Mouse (Mus musculus) lung, adult 2 months (tissue): ENCODE measurements around the gene Trh. TPM values are rescaled to one million over a fixed set of nuclear protein-coding genes. Genes with fewer than 3 reads are reported as not detected.

Source experiments
- DNase-seq: peaks from one replicate; pipeline ENCODE4 v3.0.0; 2022
- H3K4me1 ChIP-seq: fragments of 200-500 bp; 2 replicates; pipeline ENCODE4 v1.6.1; 2011; ENCODE audit warnings: low read length; ENCODE audit not compliant: control insufficient read depth, insufficient read depth
- H3K4me3 ChIP-seq: fragments of 200-500 bp; replicated peaks from 2 replicates; pipeline ENCODE3; 2011; ENCODE audit warnings: low read depth, mild to moderate bottlenecking, control low read depth, low read length; ENCODE audit errors: extremely low read depth
- CTCF ChIP-seq: fragments of 200-500 bp; IDR thresholded peaks from 2 replicates; pipeline ENCODE4 v1.5.1; 2011; ENCODE audit warnings: mild to moderate bottlenecking, low read length, control low read depth; ENCODE audit not compliant: insufficient read depth
- POLR2A ChIP-seq: fragments of 200-500 bp; IDR thresholded peaks from 2 replicates; pipeline ENCODE4 v1.6.1; 2011; ENCODE audit warnings: low read depth, mild to moderate bottlenecking, control low read depth, low read length, borderline replicate concordance; ENCODE audit errors: extremely low read depth
- WGBS: fragments of 180-500 bp; shearing (Covaris S2); methylation state at CpG from one replicate; pipeline ENCODE4 v1.1.7; 2018; 5-methylcytosine and 5-hydroxymethylcytosine counted together
- polyA plus RNA-seq: library from polyadenylated mRNA; depleted of rRNA; stranded (reverse); fragments of >200 nt; gene quantifications from 2 replicates; pipeline ENCODE4 v1.2.3, GENCODE M21; 2012; rRNA removed

Gene Trh
- polyA plus RNA-seq, 1 experiment: not detected

DNA sequence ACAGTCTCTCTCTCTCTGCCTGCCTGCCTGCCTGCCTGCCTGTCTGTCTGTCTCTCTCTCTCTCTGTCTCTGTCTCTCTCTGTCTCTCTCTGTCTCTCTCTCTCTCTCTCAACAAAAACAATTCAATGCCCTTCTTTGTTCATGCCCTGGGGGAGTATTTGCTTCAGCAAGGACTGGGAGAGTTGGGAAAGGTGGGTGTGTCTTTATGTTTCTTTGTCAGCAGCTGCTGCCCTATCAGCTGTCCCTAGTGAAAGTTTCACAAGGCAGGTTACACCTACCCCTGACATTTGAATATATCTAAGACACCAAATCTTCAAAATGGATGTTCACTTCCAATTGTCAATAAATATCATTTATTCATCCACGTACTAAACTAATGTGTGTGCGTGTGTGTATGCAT is 14.9 kb downstream of the Trh start:
- WGBS: 81% methylated on average over 2 of the region's 2 CpGs
- no peak for DNase-seq
- TF ChIP-seq CTCF (no peak), POLR2A (no peak)
- H3K4me3 ChIP-seq: no peak overlapping the region
- H3K4me1 ChIP-seq: no peaks in the 10 kb centered on the region

DNA sequence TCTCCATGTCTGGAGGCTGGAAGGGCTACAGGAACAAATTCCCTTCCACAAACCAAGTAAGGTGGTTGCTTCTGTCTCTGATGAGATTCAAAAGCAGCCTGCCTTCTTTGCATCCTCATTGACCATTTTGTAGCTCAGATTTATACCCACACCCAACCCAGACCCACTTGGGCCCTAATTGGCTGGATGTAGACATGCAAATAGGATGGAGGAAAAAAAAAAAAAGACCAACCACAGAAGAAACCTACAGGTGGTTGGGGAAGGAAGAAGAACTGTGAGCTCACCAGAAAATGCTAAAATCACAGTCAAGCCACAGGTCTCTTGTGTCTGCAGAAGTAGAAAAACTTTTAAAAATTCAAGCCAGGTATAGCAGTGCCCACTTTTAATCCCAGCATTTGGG is 15.3 kb downstream of the Trh start:
- H3K4me3 ChIP-seq: no peak overlapping the region
- TF ChIP-seq POLR2A (no peak), CTCF (no peak)
- no peak for DNase-seq
- no peaks in the 10 kb centered on the region for H3K4me1 ChIP-seq

DNA sequence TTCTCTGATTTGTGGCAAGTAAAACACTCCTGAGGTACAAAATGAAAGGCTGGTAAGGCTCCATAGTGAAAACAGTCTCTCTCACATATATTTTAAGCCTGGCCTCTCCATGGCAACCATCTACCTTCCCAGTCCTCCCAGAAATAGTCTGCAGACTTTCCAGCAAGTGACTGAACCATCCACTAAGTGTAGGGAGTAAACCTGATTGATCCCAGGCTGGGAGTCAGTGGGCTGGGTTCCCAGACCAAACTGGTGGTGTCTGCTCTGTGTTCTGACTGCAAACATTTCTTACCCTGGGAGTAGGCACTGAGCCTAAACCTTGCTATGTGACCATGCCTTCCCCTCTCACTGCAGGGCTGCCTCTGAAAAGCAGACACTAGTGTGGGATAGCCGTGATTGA is 19.5 kb downstream of the Trh start:
- WGBS: 71% methylated on average over 1 of the region's 1 CpGs
- no peak overlapping the region for H3K4me3 ChIP-seq
- DNase-seq: no peak
- H3K4me1 ChIP-seq: no peaks in the 10 kb centered on the region
- TF ChIP-seq CTCF (no peak), POLR2A (no peak)

DNA sequence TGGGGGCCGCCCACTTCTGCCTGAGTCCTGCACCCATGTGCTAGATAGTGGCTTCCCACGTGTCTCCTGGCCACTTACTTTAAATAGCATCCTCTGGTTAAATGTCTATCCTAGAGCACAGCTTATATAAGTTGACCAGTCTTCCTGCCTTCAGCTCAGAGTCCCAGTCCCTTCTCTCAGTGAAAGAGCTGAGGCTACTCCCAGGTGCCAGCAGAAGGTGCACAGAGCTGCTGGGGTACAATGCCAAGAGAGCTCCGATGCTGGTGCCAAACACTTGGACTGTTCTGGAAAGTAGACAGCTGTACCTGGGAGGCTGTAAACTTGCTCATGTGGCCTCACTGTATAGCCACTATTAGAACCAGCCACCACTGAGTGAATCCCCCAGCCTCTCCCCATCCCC is 22.4 kb downstream of the Trh start:
- 74% methylated on average over 3 of the region's 3 CpGs for WGBS
- Histone ChIP-seq H3K4me3 (no peak overlapping the region), H3K4me1 (no peaks in the 10 kb centered on the region)
- no peak for TF ChIP-seq CTCF
- TF ChIP-seq POLR2A: no peak
- DNase-seq: no peak

DNA sequence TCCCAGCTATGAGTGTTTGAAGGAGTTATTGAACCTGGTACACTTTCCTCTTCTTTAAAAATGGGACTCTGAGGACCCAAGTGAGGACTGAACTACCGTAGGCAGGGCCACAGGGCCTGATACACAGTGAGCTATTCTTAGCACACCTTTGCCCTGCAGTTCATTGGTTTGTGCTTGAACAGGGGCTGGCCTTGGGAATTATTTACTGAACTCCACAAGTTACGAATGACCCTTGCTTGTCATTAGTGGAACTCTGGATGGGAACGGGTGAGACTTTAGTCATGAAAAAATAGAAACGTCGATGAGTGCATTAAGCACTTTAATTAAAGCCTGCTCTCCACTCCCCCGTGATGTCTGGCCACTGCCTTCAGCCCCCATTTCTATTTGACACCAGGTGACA is 22.8 kb downstream of the Trh start:
- no peak for DNase-seq
- 68% methylated on average over 6 of the region's 6 CpGs for WGBS
- H3K4me3 ChIP-seq: no peak overlapping the region
- TF ChIP-seq CTCF (no peak), POLR2A (no peak)
- no peaks in the 10 kb centered on the region for H3K4me1 ChIP-seq

DNA sequence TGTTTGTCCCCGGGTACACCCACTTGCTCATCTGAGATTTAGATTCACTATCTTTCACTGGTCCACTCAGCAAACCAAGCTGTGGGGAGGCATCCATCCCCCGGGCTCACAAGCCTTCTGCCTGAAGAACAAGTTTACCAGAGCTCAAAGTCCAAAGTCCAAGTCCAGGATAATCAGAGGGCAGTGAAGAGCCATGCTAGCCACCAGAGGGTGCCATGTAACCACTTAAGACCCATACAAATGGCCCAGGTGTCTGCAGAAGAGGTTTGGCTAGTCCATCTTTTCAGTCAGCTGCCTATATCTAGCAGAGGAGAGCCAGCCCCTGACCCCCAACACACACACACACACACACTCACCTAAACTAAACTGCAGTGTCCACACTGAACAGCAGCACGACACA is 25.0 kb downstream of the Trh start:
- Histone ChIP-seq H3K4me1 (no peaks in the 10 kb centered on the region), H3K4me3 (no peak overlapping the region)
- TF ChIP-seq CTCF: no peak
- no peak for TF ChIP-seq POLR2A
- DNase-seq: no peak
- 42% methylated on average over 3 of the region's 3 CpGs for whole genome bisulfite sequencing

DNA sequence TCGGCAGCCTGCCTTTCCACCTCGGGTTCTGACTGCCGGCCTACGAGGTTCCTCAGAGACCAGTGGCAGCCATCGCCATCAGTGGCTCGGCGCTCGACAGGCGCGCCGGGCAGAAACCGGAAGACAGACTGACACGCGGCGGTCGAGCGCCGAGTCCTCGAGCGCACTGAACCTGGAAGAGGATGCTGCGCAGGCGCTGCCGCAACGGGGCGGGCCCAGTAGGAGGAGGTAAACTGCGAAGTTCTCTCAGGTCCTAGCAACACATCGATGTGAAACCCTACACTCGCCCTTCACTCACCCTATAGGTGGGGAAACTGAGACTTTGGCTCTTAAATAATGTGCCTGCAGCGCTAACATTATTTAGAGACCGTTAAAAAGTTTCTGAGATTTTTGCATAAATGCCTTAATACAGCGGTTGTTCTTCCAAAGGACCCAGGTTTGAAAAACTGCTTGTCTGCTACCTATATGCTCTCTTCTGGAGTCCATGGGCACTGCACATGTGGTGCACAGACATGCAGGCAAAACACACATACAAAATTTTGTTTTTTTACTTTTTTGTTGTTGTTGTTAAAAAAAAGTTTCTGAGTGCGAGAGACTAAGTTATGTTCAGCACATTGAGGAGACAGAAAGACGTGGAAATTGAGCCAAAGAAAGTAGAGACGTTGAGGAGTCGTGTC is 29.5 kb downstream of the Trh start, which contains the start of gene Rbsn:
TSS of gene Rbsn (minus strand) at position 153 of the 677 bp plus-strand sequence.
- TF ChIP-seq POLR2A (peak; percentile 65; the same call in 1 of the 2 replicates), CTCF (no peak)
- WGBS: 9% methylated on average over 35 of the region's 35 CpGs
- Histone ChIP-seq H3K4me3 (peak within 1 kb of the TSS; percentile 91), H3K4me1 (no peaks in the 10 kb centered on the region; the same call in 1 of the 2 replicates)
- DNase-seq: peak; percentile 83

DNA sequence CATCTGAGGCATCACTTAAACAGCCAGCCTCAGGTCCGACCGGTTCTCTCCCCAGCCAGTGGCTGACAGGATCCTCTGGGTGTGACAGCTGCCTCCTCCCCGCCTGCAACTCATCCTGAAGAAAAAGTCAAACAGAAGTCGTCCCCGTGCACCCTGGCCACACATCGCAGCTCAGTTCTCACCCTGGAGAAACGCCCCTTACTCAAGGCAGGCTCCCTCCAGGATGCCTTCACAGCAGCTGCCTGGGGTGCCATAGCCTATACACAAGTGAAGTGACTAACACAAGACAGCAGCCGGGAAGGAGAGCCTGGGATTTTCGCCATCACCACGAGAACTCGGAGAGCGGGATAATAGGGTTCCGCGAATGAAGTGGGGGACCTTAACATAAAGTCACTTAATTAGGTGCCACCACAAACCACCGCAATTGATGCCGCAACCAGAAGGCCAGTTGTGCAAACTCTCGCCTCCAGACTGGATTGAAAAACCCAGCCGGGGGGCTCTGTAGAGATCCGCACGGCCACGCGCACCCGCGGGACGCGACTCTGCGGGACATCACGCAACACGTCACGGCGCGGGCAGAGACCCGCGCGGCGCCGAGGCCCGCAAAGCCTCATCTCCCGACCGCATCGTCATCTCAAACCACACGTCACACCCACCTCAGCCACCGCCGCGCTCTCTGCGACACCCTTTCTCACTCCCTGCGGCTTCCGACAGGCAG is 30.2 kb downstream of the Trh start:
- H3K4me1 ChIP-seq: no peaks in the 10 kb centered on the region; the same call in 1 of the 2 replicates
- TF ChIP-seq CTCF: no peak
- TF ChIP-seq POLR2A: no peak
- peak overlapping the region; percentile 91 for H3K4me3 ChIP-seq
- WGBS: under 1% methylated on average over 48 of the region's 48 CpGs
- DNase-seq: no peak

DNA sequence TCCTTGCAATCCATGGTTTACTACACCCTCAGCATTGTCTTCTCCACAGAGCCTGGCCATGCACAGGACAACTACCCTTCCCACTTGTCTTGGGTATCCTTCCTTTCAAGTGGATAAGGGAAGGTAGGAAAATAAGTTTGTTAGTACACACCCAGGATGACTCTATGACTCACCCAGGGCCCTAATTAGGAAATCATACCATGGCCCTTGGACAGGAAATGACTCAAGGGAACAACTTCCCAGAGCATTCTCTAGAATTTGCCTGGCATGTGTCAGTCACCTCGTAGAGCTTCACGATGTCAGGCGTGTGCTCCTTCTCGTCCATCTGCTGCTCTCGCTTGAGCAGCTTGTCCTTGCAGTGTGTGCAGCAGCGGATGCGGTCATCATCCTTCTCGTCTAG is 45.0 kb downstream of the Trh start:
- Histone ChIP-seq H3K4me1 (peaks cover 3% of the 10 kb centered on the region), H3K4me3 (no peak overlapping the region)
- 60% methylated on average over 8 of the region's 8 CpGs for WGBS
- TF ChIP-seq POLR2A (no peak), CTCF (no peak)
- DNase-seq: no peak

Other genes with a start within 250 kb of the Trh start
- 15.0 and 22.1 TPM in 2 replicates for gene Nr2c2, start 153.3 kb downstream of the Trh start, polyA plus RNA-seq
- 5.6 and 6.2 TPM in 2 replicates for gene Mrps25, start 60.6 kb downstream of the Trh start, polyA plus RNA-seq
- gene Rbsn, start 29.7 kb downstream of the Trh start, polyA plus RNA-seq: 9.7 and 13.3 TPM in 2 replicates